Mouse (Mus musculus) heart, embryonic 12.5 days (tissue): ENCODE measurements at regions not wholly inside any gene's neighbourhood (a gene's known extent, or its start where the extent isn't known, plus 50 kb on each side); places are given as distances from the start of the nearest gene placed in this dataset.

Source experiments
- ATAC-seq: fragments of 200-750 bp; cut with Nextera tagmentation; 2 replicates; pipeline ENCODE4 v1.8.0; 2017; ENCODE audit warnings: moderate TSS enrichment, moderate library complexity; ENCODE audit not compliant: insufficient number of reproducible peaks, low FRiP score
- H3K27ac ChIP-seq: fragments of 300-500 bp; sonication (generic); 2 replicates; pipeline ENCODE4 v1.5.1; 2016; ENCODE audit warnings: mild to moderate bottlenecking, moderate library complexity; ENCODE audit not compliant: poor library complexity, severe bottlenecking
- H3K27me3 ChIP-seq: fragments of 300-500 bp; sonication (generic); replicated peaks from 2 replicates; pipeline ENCODE4 v1.6.1; 2016; ENCODE audit warnings: mild to moderate bottlenecking, moderate library complexity
- H3K36me3 ChIP-seq: fragments of 300-500 bp; sonication (generic); 2 replicates; pipeline ENCODE4 v1.6.1; 2016; ENCODE audit warnings: mild to moderate bottlenecking, moderate library complexity
- H3K4me1 ChIP-seq: fragments of 300-500 bp; sonication (generic); replicated peaks from 2 replicates; pipeline ENCODE4 v1.6.1; 2016; ENCODE audit warnings: mild to moderate bottlenecking
- H3K4me2 ChIP-seq: fragments of 300-500 bp; sonication (generic); 2 replicates; pipeline ENCODE4 v1.6.1; 2016; ENCODE audit warnings: mild to moderate bottlenecking, moderate library complexity
- H3K4me3 ChIP-seq: fragments of 300-500 bp; sonication (generic); 2 replicates; pipeline ENCODE4 v1.5.1; 2016; ENCODE audit warnings: mild to moderate bottlenecking
- H3K9ac ChIP-seq: fragments of 300-500 bp; sonication (generic); 2 replicates; pipeline ENCODE4 v1.6.1; 2016; ENCODE audit warnings: mild to moderate bottlenecking, moderate library complexity
- H3K9me3 ChIP-seq: fragments of 300-500 bp; sonication (generic); replicated peaks from 2 replicates; pipeline ENCODE4 v1.6.1; 2016; ENCODE audit warnings: mild to moderate bottlenecking, moderate library complexity
- WGBS: fragments of 180-500 bp; shearing (Covaris S2); methylation state at CpG from one replicate; pipeline ENCODE4 v1.1.7; 2016; 5-methylcytosine and 5-hydroxymethylcytosine counted together

DNA sequence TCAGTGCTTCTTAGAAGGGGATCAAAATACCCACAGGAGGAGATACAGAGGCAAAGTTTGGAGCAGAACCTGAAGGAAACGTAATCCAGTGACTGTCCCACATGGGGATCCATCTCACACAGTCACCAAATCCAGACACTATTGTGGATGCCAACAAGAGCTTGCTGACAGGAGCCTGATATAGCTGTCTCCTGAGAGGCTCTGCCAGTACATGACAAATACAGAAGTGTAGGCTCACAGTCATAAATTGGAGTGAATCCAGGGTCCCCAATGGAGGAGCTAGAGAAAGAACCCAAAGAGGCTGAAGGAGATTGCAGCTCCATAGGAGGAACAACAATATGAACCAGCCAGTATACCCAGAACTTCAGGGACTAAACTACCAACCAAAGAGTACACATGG lies 389.5 kb upstream of the Cylc2 start:
- Histone ChIP-seq H3K27me3 (no peaks in the 10 kb centered on the region), H3K4me3 (no peak overlapping the region), H3K36me3 (no peaks in the 10 kb centered on the region), H3K4me1 (0 out of 2 replicates have a peak, but pooled peaks cover 2% of the 10 kb centered on the region), H3K4me2 (no peak overlapping the region), H3K27ac (peak overlapping the region; percentile 54; the same call in 1 of the 2 replicates), H3K9ac (no peak overlapping the region), H3K9me3 (no peaks in the 10 kb centered on the region)
- ATAC-seq, result no peak
- 13% methylated on average over 1 of the region's 1 CpGs for WGBS
